Mouse (Mus musculus): ENCODE data around the gene Arhgap9. TPM values are rescaled to one million over a fixed set of nuclear protein-coding genes. Genes with fewer than 3 reads are reported as not detected.

The Arhgap9 gene
- total and polyA plus RNA-seq, 3 experiments = 32.4 to 44.7 (median 33.7) TPM

DNA sequence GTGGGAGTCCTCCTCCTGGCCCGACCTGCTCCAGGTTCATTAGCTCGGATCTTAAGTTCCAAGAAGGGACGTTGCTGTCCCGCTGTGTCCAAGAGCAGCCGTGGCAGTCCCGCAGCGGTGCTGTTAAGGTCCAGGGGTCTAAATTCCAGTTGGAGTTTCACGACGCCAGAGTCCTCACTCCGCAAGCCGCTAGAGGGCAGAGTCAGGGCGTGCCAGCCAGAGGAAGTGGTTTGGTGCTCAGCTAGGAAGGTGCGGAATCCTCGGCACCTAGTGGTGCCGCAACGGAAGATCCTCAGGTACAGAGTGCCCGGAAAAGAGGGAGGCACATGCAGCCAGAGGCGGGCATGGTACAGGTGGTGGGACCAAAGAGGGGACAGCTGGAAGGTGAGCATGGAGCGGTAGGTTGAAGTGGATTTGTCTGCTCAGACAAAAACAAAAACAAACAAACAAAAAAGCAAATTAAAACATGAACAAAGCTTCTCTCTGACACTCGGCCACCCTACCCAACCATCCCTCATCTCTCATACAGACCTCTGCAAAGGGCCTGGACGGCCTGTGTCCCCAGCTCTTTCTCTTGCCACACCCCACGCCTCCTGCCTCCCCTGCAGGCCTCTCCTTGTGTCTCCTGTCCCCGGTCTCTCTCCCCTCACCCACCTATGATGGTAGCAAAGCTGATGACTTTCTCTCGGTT, 29.0 kb downstream of the Arhgap9 start (continued):
- TF ChIP-seq TCF12 (IDR thresholded peaks at IDR 0.05; ENCODE audit: low read depth, low read length) (peak; percentile 40; the same call in 1 of the 2 replicates), POLR2A (IDR thresholded peaks at IDR 0.05; ENCODE audit: low read depth, low read length) (peak; percentile 68), POLR2AphosphoS2 (IDR thresholded peaks at IDR 0.05; ENCODE audit: low read depth, low read length) (no peak), EP300 (IDR thresholded peaks at IDR 0.05; ENCODE audit: low read length) (no peak)

DNA sequence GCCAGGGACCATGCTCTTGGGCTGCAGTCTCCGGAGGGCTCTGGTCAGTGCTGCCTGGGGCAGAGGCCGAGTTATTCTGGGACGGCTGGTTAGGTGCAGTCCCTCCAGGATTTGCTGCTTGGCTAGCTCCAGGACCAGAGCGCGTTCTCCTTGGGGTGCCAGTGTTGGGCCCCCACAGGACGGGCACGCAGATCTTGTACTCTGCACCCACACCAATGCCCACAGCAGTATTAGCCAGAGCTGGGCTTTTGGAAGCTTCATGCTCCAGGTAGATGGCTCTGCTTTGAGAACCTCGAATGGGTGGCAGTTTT, 29.5 kb downstream of the Arhgap9 start:
- Histone ChIP-seq H3K9ac (ENCODE audit: insufficient read depth, low read depth) (peak overlapping the region; percentile 95), H3K27ac (ENCODE audit: insufficient read depth, low read depth) (peak overlapping the region; percentile 88), H3K36me3 (replicated peaks in 1 of 2; ENCODE audit: control insufficient read depth in 1 of 2, insufficient read depth in 1 of 2, low read length in 1 of 2) (peaks cover 7 to 30% of the 10 kb centered on the region in 2 experiments), H3K4me1 (ENCODE audit: control insufficient read depth in 1 of 2, insufficient read depth in 2 of 2) (peaks cover 19 to 38% of the 10 kb centered on the region in 2 experiments), H3K79me2 (replicated peaks; ENCODE audit: control insufficient read depth, extremely low read depth, insufficient read depth, poor library complexity, severe bottlenecking) (no peaks in the 10 kb centered on the region), H3K9me3 (replicated peaks; ENCODE audit: low read length) (peaks cover 3% of the 10 kb centered on the region), H3K4me3 (replicated peaks in 1 of 3; ENCODE audit: low read depth in 2 of 3, low read length in 2 of 3, poor library complexity in 1 of 3) (peak overlapping the region; percentile 62 to 86 (median 72)), H3K27me3 (replicated peaks) (no peaks in the 10 kb centered on the region), H3K4me2 (ENCODE audit: insufficient read depth, low read depth, poor library complexity, severe bottlenecking) (peak overlapping the region; percentile 73)
- DNase-seq (ENCODE audit: extremely low read depth) = no peak
- 0 out of 2 replicates have a peak, but pooled peaks have one; percentile 29 for TF ChIP-seq IRF4 (IDR thresholded peaks at IDR 0.05; ENCODE audit: low read depth, low read length)
- TF ChIP-seq EP300 (IDR thresholded peaks at IDR 0.05; ENCODE audit: low read length) = no peak
- dilution Hi-C loops (cut with MboI; ENCODE audit: extremely low pct_ligation_motif_present, extremely low pct_unique_long_range_greater_than_20kb, low sequenced_read_pairs) (no loop called here), in situ Hi-C loops (cut with MboI; ENCODE audit: low pct_ligation_motif_present, low pct_unique_long_range_greater_than_20kb, low sequenced_read_pairs) (no loop called here)

DNA sequence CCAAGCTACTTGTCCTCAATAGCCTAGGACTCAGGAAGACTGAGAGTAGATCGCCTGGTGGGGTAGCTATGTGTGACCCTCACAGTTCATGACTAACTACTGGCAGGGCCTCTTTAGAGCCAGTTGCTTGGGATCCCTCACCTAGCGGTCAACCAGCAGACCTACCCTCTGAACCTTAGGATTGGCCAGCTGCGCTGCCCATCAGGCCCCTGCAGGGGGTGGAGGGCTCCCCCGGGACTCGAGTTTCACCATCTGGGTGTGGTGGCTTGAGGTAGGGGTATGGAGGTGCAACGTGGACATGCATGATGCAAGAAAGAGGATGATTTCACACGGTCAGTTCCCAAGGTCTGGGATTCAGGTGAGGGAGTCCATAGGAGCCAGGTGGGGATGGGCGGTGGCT, 30.0 kb downstream of the Arhgap9 start:
- H3K4me3 ChIP-seq (replicated peaks in 1 of 3; ENCODE audit: low read depth in 2 of 3, low read length in 2 of 3, poor library complexity in 1 of 3) = peak overlapping the region; percentile 62 to 86 (median 72)
- peaks cover 7 to 34% of the 10 kb centered on the region in 2 experiments for H3K36me3 ChIP-seq (replicated peaks in 1 of 2; ENCODE audit: control insufficient read depth in 1 of 2, insufficient read depth in 1 of 2, low read length in 1 of 2)
- peaks cover 3% of the 10 kb centered on the region for H3K9me3 ChIP-seq (replicated peaks; ENCODE audit: low read length)
- H3K9ac ChIP-seq (ENCODE audit: insufficient read depth, low read depth) = peak overlapping the region; percentile 95
- peak overlapping the region; percentile 73 for H3K4me2 ChIP-seq (ENCODE audit: insufficient read depth, low read depth, poor library complexity, severe bottlenecking)
- H3K27ac ChIP-seq (ENCODE audit: insufficient read depth, low read depth) = peak overlapping the region; percentile 88
- DNase-seq (ENCODE audit: extremely low read depth) = peak; percentile 80
- dilution Hi-C loops (cut with MboI; ENCODE audit: extremely low pct_ligation_motif_present, extremely low pct_unique_long_range_greater_than_20kb, low sequenced_read_pairs) (no loop called here), in situ Hi-C loops (cut with MboI; ENCODE audit: low pct_ligation_motif_present, low pct_unique_long_range_greater_than_20kb, low sequenced_read_pairs) (no loop called here)
- H3K27me3 ChIP-seq (replicated peaks) = no peaks in the 10 kb centered on the region
- no peaks in the 10 kb centered on the region for H3K79me2 ChIP-seq (replicated peaks; ENCODE audit: control insufficient read depth, extremely low read depth, insufficient read depth, poor library complexity, severe bottlenecking)
- H3K4me1 ChIP-seq (ENCODE audit: control insufficient read depth in 1 of 2, insufficient read depth in 2 of 2) = peaks cover 19 to 38% of the 10 kb centered on the region in 2 experiments
- TF ChIP-seq EP300 (IDR thresholded peaks at IDR 0.05; ENCODE audit: low read length) = no peak
- no peak for TF ChIP-seq RAD21 (IDR thresholded peaks at IDR 0.05; ENCODE audit: low read depth, low read length)
- peak; percentile 5; the same call in 1 of the 2 replicates for TF ChIP-seq MAFK (IDR thresholded peaks at IDR 0.05; ENCODE audit: insufficient replicate concordance, low read length)
- TF ChIP-seq MEF2A (IDR thresholded peaks at IDR 0.05; ENCODE audit: borderline replicate concordance, low read depth, low read length) = peak; percentile 67; the same call in 1 of the 2 replicates
- peak; percentile 75 for TF ChIP-seq MXI1 (IDR thresholded peaks at IDR 0.05; ENCODE audit: low read depth, low read length)
- TF ChIP-seq NELFE (IDR thresholded peaks at IDR 0.05; ENCODE audit: low read depth, low read length) = peak; percentile 78
- TF ChIP-seq KAT2A (IDR thresholded peaks at IDR 0.05; ENCODE audit: insufficient replicate concordance, low read length) = peak; percentile 84; the same call in 1 of the 2 replicates
- TF ChIP-seq GABPA (IDR thresholded peaks at IDR 0.05; ENCODE audit: insufficient replicate concordance, low read depth, low read length) = no peak
- TF ChIP-seq MYC (IDR thresholded peaks at IDR 0.05; ENCODE audit: low read depth, low read length) = peak; percentile 98
- peak; percentile 69 for TF ChIP-seq POLR2A (IDR thresholded peaks at IDR 0.05; ENCODE audit: low read depth, low read length)
- no peak for TF ChIP-seq USF2 (conservative IDR thresholded peaks at IDR 0.05; ENCODE audit: low read depth, low read length)
- TF ChIP-seq CTCF (conservative IDR thresholded peaks at IDR 0.05 in 1 of 2, IDR thresholded peaks at IDR 0.05 in 1 of 2; ENCODE audit: low read depth in 2 of 2, low read length in 2 of 2) = peak in 1 of 2 experiments; percentile 45; a peak in 2 of 4 replicates
- peak; percentile 87; the same call in 1 of the 2 replicates for TF ChIP-seq TCF12 (IDR thresholded peaks at IDR 0.05; ENCODE audit: low read depth, low read length)
- no peak for TF ChIP-seq JUND (conservative IDR thresholded peaks at IDR 0.05; ENCODE audit: low read depth, low read length)
- TF ChIP-seq ZMIZ1 (IDR thresholded peaks at IDR 0.05; ENCODE audit: low read depth, low read length) = peak; percentile 70; the same call in 1 of the 2 replicates
- no peak for TF ChIP-seq SMC3 (IDR thresholded peaks at IDR 0.05; ENCODE audit: low read depth, low read length)
- TF ChIP-seq IRF4 (IDR thresholded peaks at IDR 0.05; ENCODE audit: low read depth, low read length) = peak; percentile 67; the same call in 1 of the 2 replicates
- TF ChIP-seq ELF1 (IDR thresholded peaks at IDR 0.05; ENCODE audit: low read depth, low read length) = peak; percentile 27; the same call in 1 of the 2 replicates
- TF ChIP-seq SIN3A (IDR thresholded peaks at IDR 0.05; ENCODE audit: low read length) = no peak
- no peak for TF ChIP-seq ZNF384 (IDR thresholded peaks at IDR 0.05; ENCODE audit: low read depth, low read length)
- TF ChIP-seq UBTF (IDR thresholded peaks at IDR 0.05; ENCODE audit: low read depth, low read length) = no peak
- peak; percentile 48; the same call in 1 of the 2 replicates for TF ChIP-seq HCFC1 (IDR thresholded peaks at IDR 0.05; ENCODE audit: low read depth, low read length)
- TF ChIP-seq USF1 (IDR thresholded peaks at IDR 0.05; ENCODE audit: low read depth, low read length) = no peak
- TF ChIP-seq POLR2AphosphoS2 (IDR thresholded peaks at IDR 0.05; ENCODE audit: low read depth, low read length) = no peak; the same call in 1 of the 2 replicates
- no peak for TF ChIP-seq NRF1 (IDR thresholded peaks at IDR 0.05; ENCODE audit: low read depth, low read length)
- TF ChIP-seq RCOR1 (conservative IDR thresholded peaks at IDR 0.05; ENCODE audit: low read depth, low read length) = 0 out of 2 replicates have a peak, but pooled peaks have one; percentile 31
- TF ChIP-seq ZKSCAN1 (IDR thresholded peaks at IDR 0.05; ENCODE audit: borderline replicate concordance, low read depth, low read length) = no peak

Measured in CH12.LX (cell line).